Mouse (Mus musculus) heart, postnatal 14 days (tissue): ENCODE data around the gene Myrip. TPM values are rescaled to one million over a fixed set of nuclear protein-coding genes. Genes with fewer than 3 reads are reported as not detected.

Experiments used
- DNase-seq, 2 experiments: peaks; one replicate each; pipeline ENCODE4 v3.0.0; 2021 to 2022
- intact Hi-C: fragments of 180-260 bp; cut with DNase I; formaldehyde crosslinking; loops from one replicate; pipeline ENCODE4 v1.15.1; 2025
- total RNA-seq, 2 experiments: library from RNA; stranded (reverse); gene quantifications; 2 replicates each; pipeline ENCODE4 v1.2.3; 2021

Myrip gene
- total RNA-seq, 2 experiments from 2014 or later: 4.3 to 4.7 TPM

- intact Hi-C loops: no loop called here
- DNase-seq: no peak
Observed at GRCm38 (mm10) chr9:120504423-120504822, 203.1 kb downstream of the Myrip start.

GRCm38 (mm10) chr9:120511781-120512180 lies 210.5 kb downstream of the Myrip start:
- DNase-seq: peak in 1 of 2 experiments; percentile 32
- intact Hi-C loops: no loop called here

- no peak for DNase-seq
- intact Hi-C loops: no loop called here
Observed at GRCm38 (mm10) chr9:120516720-120517119, 215.4 kb downstream of the Myrip start.

GRCm38 (mm10) chr9:120518946-120519345 lies 217.6 kb downstream of the Myrip start:
- intact Hi-C loops: no loop called here
- no peak for DNase-seq

- DNase-seq: no peak
- intact Hi-C loops: no loop called here
Observed at GRCm38 (mm10) chr9:120519469-120520125, 218.3 kb downstream of the Myrip start.

GRCm38 (mm10) chr9:120521161-120521560 lies 219.8 kb downstream of the Myrip start:
- intact Hi-C loops: no loop called here
- DNase-seq: no peak

Other genes with a start within 250 kb of the Myrip start
- gene Cx3cr1, start 231.6 kb upstream of the Myrip start, total RNA-seq: 1 to 10 TPM; 3.4 TPM
- gene Ccr8, start 209.4 kb upstream of the Myrip start, total RNA-seq: under 1 TPM in 1 of 2 experiments, not detected in 1; 0.44 TPM
- gene Slc25a38, start 191.1 kb upstream of the Myrip start, total RNA-seq: 10 to 100 TPM; 12.3 to 14.0 TPM
- gene Rpsa, start 173.8 kb upstream of the Myrip start, total RNA-seq: 100 to 1,000 TPM; 475 to 558 TPM
- not detected for gene Mobp, start 151.8 kb upstream of the Myrip start, total RNA-seq
- 10 to 100 TPM; 53.1 to 58.3 TPM for gene Eif1b, start 190.7 kb downstream of the Myrip start, total RNA-seq
- gene Entpd3, start 238.3 kb downstream of the Myrip start, total RNA-seq: under 1 TPM in 1 of 2 experiments, not detected in 1; 0.24 TPM